Mouse (Mus musculus): ENCODE data around the gene Rspo4.

DNA sequence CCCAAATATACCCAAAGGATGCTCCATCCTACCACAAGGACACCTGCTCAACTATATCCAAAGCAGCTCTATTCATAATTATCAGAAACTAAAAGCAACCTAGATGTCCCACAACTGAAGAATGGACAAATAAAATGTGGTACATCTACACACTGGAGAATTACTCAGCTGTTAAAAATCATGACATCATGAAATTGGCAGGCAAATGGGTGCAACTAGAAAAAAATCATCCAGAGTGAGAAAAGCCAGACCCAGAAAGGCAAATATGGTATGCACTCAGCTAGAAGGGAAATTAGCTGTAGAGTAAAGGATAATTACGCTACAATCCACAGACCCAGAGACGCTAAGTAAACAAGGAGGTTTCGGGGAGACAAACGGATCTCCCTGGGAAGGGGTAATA, 58.1 kb downstream of the Rspo4 start:
- TF ChIP-seq MAFK (IDR thresholded peaks at IDR 0.05; ENCODE audit: insufficient read depth, low read depth, low read length) (no peak), HCFC1 (IDR thresholded peaks at IDR 0.05; ENCODE audit: borderline replicate concordance, insufficient read depth, low read length) (no peak), ZC3H11A (IDR thresholded peaks at IDR 0.05; ENCODE audit: borderline replicate concordance, low read depth, low read length) (no peak), ZNF384 (IDR thresholded peaks at IDR 0.05; ENCODE audit: low read depth, low read length) (no peak), CHD2 (IDR thresholded peaks at IDR 0.05; ENCODE audit: low read depth, low read length) (no peak)
